Comparison of ENCODE assay signal across 4 mouse cellular contexts in the genomic region with DNA sequence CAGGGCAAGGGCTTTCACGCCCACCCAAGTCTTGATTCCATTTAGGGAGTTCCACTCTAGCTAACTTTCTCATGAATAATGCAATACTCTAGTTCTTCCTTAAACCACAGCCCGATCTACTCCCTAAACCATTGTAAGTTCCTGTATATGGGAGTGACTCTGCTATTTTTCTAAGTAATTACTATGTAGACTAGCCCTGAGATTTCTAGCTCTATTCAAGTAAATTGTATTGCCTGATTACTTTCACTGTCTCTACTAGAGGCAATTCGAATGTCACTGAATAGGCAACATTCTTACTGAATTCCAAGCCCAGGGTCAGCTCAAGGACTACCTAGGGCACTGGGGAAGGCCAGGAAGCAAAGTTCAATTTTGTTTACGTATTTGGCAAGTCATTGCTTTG.
DNase-seq lines count a peak whose midpoint lies in the region; TF ChIP-seq lines count a peak whose summit lies in the region.
"Not testable (repeated sequence)": the region's sequence is repeated elsewhere in the genome, so short reads cannot be mapped to it uniquely, and the experiment has no call there.

No protein-coding gene starts in this region.

- H3K79me2 ChIP-seq in liver, adult 2 months (ENCODE audit: control insufficient read depth, insufficient read depth, low read length), result not testable (repeated sequence)

- not testable (repeated sequence) for H3K9ac ChIP-seq in liver, adult 2 months (ENCODE audit: low read depth, low read length)

- DNase-seq in ES-CJ7 (ENCODE audit: low read depth, low spot score) (peak; percentile 15), R1 (ENCODE audit: low read depth, low spot score) (peak; percentile 56), ZHBTc4 (ENCODE audit: low read depth, low spot score) (peak; percentile 55)
- DNase-seq in liver, adult 2 months (ENCODE audit: extremely low read depth, low read depth, low spot score), result peak; percentile 4

- 56% methylated on average over 4 of the region's 4 CpGs for WGBS in liver, adult 2 months

- TF ChIP-seq CTCF in liver, adult 2 months (IDR thresholded peaks at IDR 0.05; ENCODE audit: low read depth, low read length), result not testable (repeated sequence)

- H3K36me3 ChIP-seq in liver, adult 2 months (ENCODE audit: control insufficient read depth, insufficient read depth, low read length), result not testable (repeated sequence)

- H3K4me3 ChIP-seq in liver, adult 2 months (ENCODE audit: insufficient read depth, low read depth, low read length), result not testable (repeated sequence)

- not testable (repeated sequence) for H3K4me1 ChIP-seq in liver, adult 2 months (ENCODE audit: control insufficient read depth, insufficient read depth, low read length)

- H3K27me3 ChIP-seq in liver, adult 2 months (ENCODE audit: control insufficient read depth, insufficient read depth, low read length), result not testable (repeated sequence)

- not testable (repeated sequence) for TF ChIP-seq POLR2A in liver, adult 2 months (IDR thresholded peaks at IDR 0.05; ENCODE audit: extremely low read depth, insufficient read depth, low read length)

- H3K27ac ChIP-seq in liver, adult 2 months (replicated peaks; ENCODE audit: insufficient read depth, low read depth, low read length), result not testable (repeated sequence)

Comparison
In these comparisons a context has a peak if more than half of its experiments do, and no peak if none do; other contexts are left out.
1. DNase-seq: peak in every context shown above with its lines; median percentile 56 in R1; 55 in ZHBTc4; 15 in ES-CJ7; 4 in liver, adult 2 months.